9 mouse cellular contexts compared by ENCODE assay signal in genomic region chr1:138328320-138328719, GRCm38 (mm10). TPM values are rescaled to one million over a fixed set of nuclear protein-coding genes. Genes with fewer than 3 reads are reported as not detected.
DNase-seq lines count a peak whose midpoint lies in the region; ATAC-seq lines count a peak whose summit lies in the region.
"Had no signal": no experiment of that assay in that cellular context is flagged by ENCODE, and none has a peak within 500 bp of the region (broad histone marks: within the 10 kb centered on the region; RNA-seq: fewer than 3 reads in every experiment).

No protein-coding gene starts in this region.

- no peaks in the 10 kb centered on the region for H3K36me3 ChIP-seq in embryonic facial prominence, embryonic 13.5 days
- H3K36me3 ChIP-seq in intestine, embryonic 14.5 days (ENCODE audit: control insufficient read depth, insufficient read depth, low read length) = no peaks in the 10 kb centered on the region
- H3K36me3 ChIP-seq in midbrain, embryonic 13.5 days = no peaks in the 10 kb centered on the region
- H3K36me3 ChIP-seq: lung, embryonic 15.5 days had no signal

- WGBS in embryonic facial prominence, embryonic 13.5 days = 17% methylated on average over 12 of the region's 12 CpGs
- WGBS in intestine, embryonic 14.5 days = 16% methylated on average over 12 of the region's 12 CpGs
- 10% methylated on average over 12 of the region's 12 CpGs for WGBS in midbrain, embryonic 13.5 days

- no peak for ATAC-seq in embryonic facial prominence, embryonic 13.5 days (ENCODE audit: insufficient number of reproducible peaks, insufficient read depth, low FRiP score, low TSS enrichment, low read depth)
- ATAC-seq in intestine, embryonic 14.5 days (replicated peaks; ENCODE audit: low FRiP score, low TSS enrichment, low read depth) = no peak
- peak; percentile 67 for ATAC-seq in midbrain, embryonic 13.5 days

- H3K27me3 ChIP-seq in embryonic facial prominence, embryonic 13.5 days = no peaks in the 10 kb centered on the region
- H3K27me3 ChIP-seq in intestine, embryonic 14.5 days (replicated peaks; ENCODE audit: control insufficient read depth, insufficient read depth, low read length) = 0 out of 2 replicates have a peak, but pooled peaks cover 2% of the 10 kb centered on the region
- no peaks in the 10 kb centered on the region for H3K27me3 ChIP-seq in midbrain, embryonic 13.5 days
- H3K27me3 ChIP-seq: lung, embryonic 15.5 days had no signal

- no peaks in the 10 kb centered on the region for H3K9me3 ChIP-seq in embryonic facial prominence, embryonic 13.5 days
- H3K9me3 ChIP-seq in intestine, embryonic 14.5 days (ENCODE audit: control insufficient read depth, low read length) = no peaks in the 10 kb centered on the region
- no peaks in the 10 kb centered on the region for H3K9me3 ChIP-seq in midbrain, embryonic 13.5 days
- H3K9me3 ChIP-seq: lung, embryonic 15.5 days had no signal

- H3K27ac ChIP-seq in embryonic facial prominence, embryonic 13.5 days = no peak overlapping the region
- no peak overlapping the region for H3K27ac ChIP-seq in intestine, embryonic 14.5 days (ENCODE audit: low read depth)
- H3K27ac ChIP-seq in midbrain, embryonic 13.5 days = peak overlapping the region; percentile 70
- H3K27ac ChIP-seq: lung, embryonic 15.5 days had no signal

- no peaks in the 10 kb centered on the region for H3K4me1 ChIP-seq in embryonic facial prominence, embryonic 13.5 days
- H3K4me1 ChIP-seq in intestine, embryonic 14.5 days (replicated peaks; ENCODE audit: control insufficient read depth, insufficient read depth, low read length) = no peaks in the 10 kb centered on the region
- peaks cover 32% of the 10 kb centered on the region for H3K4me1 ChIP-seq in midbrain, embryonic 13.5 days (replicated peaks)

- no peak overlapping the region for H3K4me3 ChIP-seq in embryonic facial prominence, embryonic 13.5 days
- no peak overlapping the region for H3K4me3 ChIP-seq in intestine, embryonic 14.5 days (ENCODE audit: low read depth, low read length)
- no peak overlapping the region for H3K4me3 ChIP-seq in midbrain, embryonic 13.5 days (replicated peaks)
- H3K4me3 ChIP-seq: lung, embryonic 15.5 days had no signal

- DNase-seq in cerebellum, postnatal 10 days = peak; percentile 37 to 72
- DNase-seq in cerebellum, adult 11-12 months = no peak
- peak; percentile 32 to 51 for DNase-seq in right cerebral cortex, adult 2 months (ENCODE audit: low spot score in 2 of 2)
- DNase-seq in right cerebral cortex, postnatal 14 days = no peak
- no peak for DNase-seq in intestine, embryonic 14.5 days (ENCODE audit: low spot score)
- no peak for DNase-seq in urinary bladder, postnatal 14 days (ENCODE audit: low spot score)

- H3K9ac ChIP-seq in embryonic facial prominence, embryonic 13.5 days = no peak overlapping the region
- H3K9ac ChIP-seq in intestine, embryonic 14.5 days (ENCODE audit: low read length) = no peak overlapping the region
- no peak overlapping the region for H3K9ac ChIP-seq in midbrain, embryonic 13.5 days (replicated peaks)
- H3K9ac ChIP-seq: lung, embryonic 15.5 days had no signal

- peak overlapping the region; percentile 44 for H3K4me2 ChIP-seq in embryonic facial prominence, embryonic 13.5 days
- H3K4me2 ChIP-seq in intestine, embryonic 14.5 days (ENCODE audit: low read length) = peak overlapping the region; percentile 28; the same call in 1 of the 2 replicates
- peak overlapping the region; percentile 48 for H3K4me2 ChIP-seq in midbrain, embryonic 13.5 days (replicated peaks)
- H3K4me2 ChIP-seq: lung, embryonic 15.5 days had no signal

RNA-seq across cellular contexts. Expression of gene Atp6v1g3, which starts 54.8 kb away (rescaled TPM):
- 0.41 TPM in 1 of 2 replicates, not detected in the other for polyA plus RNA-seq in embryonic facial prominence, embryonic 13.5 days (2015; fragmentation: Nextera tagmentation; extraction: Ambion mirVana)
- not detected in 2 replicates for polyA plus RNA-seq in intestine, embryonic 14.5 days (2014; fragmentation: Nextera tagmentation; extraction: Ambion mirVana)
- not detected in 2 replicates for polyA plus RNA-seq in midbrain, embryonic 13.5 days (2015; fragmentation: Nextera tagmentation; extraction: Ambion mirVana)
- polyA plus RNA-seq: lung, embryonic 15.5 days had no signal

Comparison
In these comparisons a context has a peak if more than half of its experiments do, and no peak if none do; other contexts are left out.
1. DNase-seq: peak in cerebellum, postnatal 10 days (2 of 2) and right cerebral cortex, adult 2 months (2 of 2); none in cerebellum, adult 11-12 months (single experiment), right cerebral cortex, postnatal 14 days (single experiment), intestine, embryonic 14.5 days (single experiment) and urinary bladder, postnatal 14 days (single experiment).
2. Peak in every context shown above with its lines, with median percentiles within 50 percentile points of each other: H3K4me2 ChIP-seq.